Mouse (Mus musculus): ENCODE data around the gene Plcb1.
A peak's percentile ranks its signal among the peaks of the same experiment; 100 is the strongest.

Plcb1 gene

GRCm38 (mm10) chr2:134912616-134913015 is 126.7 kb downstream of the Plcb1 start:
- DNase-seq (ENCODE audit: low spot score), result no peak

DNA sequence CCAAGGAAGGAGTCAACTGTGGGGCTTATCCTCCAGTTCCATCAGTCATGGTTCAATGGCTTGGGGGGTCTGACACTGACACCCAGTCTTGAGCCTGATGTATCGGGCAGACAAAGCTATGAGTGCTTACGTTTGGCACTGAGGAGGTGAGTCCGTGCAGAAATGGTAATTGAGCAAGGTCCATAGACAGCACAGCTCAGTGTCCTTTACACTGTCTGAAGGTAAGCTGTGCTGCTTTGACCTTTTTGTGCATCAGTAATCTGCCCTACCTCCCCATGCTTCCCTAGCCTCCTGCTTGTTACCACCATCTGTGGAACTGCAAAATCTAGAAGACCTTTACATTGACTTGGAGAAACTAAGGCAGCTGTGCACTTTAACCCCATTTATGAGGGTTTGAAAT is 127.7 kb downstream of the Plcb1 start:
- DNase-seq (ENCODE audit: low spot score), result no peak

DNA sequence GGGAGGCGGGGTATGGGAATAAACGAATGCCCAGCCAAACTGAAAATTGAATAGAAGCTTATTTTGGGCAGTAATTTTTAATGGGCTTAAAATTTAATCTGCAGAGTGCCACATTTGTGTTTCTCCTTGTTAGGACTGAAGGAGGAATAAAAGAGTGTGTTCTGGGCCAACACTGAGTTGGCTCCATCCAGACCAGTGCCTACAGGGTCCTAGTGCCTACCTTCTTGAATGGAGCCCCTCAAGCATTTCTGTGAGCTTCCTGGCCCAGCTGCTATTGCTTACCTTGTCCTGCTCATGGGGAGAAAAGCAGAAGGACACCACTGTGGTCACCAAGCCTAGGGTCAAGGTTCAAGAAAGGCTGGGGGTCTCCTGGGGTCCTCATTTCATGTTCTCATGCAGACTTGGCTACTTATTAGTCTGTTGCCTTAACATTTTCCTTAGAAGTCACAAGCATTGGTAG is 128.3 kb downstream of the Plcb1 start:
- no peak for DNase-seq (ENCODE audit: low spot score)

DNA sequence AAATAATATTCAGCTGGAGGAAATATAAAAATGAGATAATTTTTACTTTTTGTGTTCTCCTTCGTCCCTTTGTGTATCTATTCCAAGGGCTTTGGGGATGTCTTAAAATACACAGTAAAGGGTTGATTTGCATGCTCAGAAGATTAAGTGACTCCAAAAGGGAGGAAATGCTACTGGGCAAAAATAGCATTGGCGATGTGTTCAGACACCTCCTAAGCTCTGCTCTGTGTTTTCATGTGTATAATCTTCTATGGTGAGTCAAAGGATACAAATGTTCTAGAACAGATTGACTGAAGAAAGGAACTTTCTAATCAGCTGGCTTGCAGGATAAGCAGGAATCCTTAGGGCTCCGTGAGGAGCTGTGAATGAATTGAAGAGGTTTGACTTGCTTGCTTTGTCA is 129.2 kb downstream of the Plcb1 start:
- DNase-seq (ENCODE audit: low spot score), result no peak

DNA sequence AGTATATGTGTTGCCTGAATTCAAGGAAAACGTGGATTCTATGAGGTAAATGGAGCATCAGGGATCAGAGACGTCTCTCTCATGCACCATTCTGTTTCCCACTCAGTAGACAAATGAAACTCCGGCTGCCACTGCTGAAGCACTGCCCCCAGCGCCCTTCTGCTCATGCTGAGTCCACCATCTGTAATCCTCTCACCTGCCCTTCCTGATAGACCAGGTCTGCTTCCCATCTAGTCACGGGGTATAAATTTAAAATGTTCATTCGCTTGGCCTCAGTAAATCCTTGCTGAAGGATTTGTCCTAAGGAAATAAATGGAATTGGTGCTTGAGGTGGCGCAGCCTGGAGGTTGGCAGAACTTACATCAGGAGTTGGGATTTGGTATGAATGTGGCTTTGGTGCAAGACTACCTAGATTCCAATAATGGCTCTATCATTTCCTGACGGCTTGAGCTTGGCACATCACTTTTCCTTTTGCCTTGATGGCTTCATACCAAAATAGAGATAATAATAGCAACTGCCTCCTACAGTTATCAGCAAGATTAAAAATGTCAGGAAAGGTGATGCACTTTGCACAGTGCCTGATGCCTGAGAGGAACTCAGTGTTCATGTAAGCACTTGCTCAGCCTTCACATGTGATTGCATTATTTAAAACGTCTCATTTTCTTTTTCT is 134.9 kb downstream of the Plcb1 start:
- no peak for DNase-seq (ENCODE audit: low spot score)

- DNase-seq (ENCODE audit: low spot score), result no peak
These were observed 136.9 kb downstream of the Plcb1 start for GRCm38 (mm10) chr2:134922636-134923375.

GRCm38 (mm10) chr2:134924143-134924655 is 138.3 kb downstream of the Plcb1 start:
- no peak for DNase-seq (ENCODE audit: low spot score)

DNA sequence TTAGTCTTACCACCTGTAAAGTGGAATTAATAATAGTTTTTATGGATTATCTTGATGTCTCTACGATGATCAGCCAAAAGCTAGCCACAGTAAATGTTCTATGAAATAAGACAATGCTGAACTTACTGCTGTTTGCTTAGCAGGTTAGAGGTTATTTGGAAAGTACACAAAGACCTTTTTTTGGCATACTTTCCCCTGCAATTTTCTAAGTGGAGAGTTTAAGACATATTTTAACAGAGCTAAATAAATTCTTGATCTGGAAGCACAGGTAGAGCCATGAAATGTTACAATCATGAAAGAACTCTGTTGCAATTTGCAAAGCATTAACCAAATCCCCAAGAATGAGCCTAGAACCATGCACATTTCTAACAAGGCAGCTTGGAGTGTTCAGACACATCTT is 140.4 kb downstream of the Plcb1 start:
- no peak for DNase-seq (ENCODE audit: low spot score)

DNA sequence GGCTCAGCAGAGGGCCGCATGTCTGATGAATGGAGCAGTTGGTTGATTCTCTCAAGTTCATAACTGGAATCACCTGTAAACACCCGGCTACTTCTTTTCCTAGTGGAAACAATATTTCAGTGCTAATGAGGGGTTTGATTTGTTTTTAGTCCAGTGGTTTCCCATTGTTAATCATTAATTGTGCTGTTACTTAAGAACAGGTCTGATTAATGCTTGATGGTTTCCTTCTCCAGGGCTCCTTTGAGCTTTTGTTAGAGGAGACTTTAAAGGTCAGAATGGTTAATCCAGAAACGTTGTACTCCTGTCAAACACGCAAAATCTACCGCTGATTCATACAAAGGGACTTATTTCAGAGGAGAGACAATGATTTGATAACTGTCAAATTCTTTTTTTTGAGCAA is 141.2 kb downstream of the Plcb1 start:
- no peak for DNase-seq (ENCODE audit: low spot score)

DNA sequence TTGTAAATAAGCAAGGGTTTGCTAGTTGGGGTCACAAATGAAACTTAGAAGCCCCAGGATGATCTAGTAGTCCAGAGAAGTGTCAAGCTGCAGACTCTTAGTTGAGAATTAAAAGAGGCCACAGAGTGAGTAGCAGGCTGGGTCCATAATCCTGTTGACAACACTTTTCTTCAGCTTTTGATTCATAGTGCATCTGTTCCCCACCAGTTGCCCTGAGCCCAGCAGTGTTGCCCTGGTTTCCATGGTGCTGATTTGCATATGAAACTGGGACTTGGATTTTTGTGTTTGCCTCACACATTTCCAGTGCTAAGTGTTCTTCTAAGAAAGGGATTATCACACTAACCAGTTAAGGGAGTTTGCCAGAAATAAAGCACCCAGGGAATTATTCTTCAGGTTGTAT is 143.6 kb downstream of the Plcb1 start:
- no peak for DNase-seq (ENCODE audit: low spot score)

DNA sequence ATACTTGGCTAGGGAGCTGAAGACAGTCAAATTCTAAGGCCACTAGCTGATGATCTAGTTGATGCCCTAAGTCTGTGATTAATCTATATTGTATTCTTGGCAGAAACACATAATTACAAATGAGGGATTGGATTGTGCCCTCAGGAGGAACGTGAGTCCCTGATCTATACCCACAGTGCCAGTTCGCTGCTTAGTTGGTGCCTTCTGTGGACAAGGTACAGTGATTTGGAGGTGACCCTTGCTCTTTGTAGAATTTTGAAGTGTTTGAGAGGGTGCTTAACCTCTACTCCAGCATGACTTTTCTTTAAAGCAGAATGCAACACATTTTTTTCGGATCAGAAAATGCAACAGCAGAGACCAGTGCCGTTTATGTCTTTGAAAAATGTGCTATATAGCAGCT is 145.1 kb downstream of the Plcb1 start:
- DNase-seq (ENCODE audit: low spot score), result no peak

DNA sequence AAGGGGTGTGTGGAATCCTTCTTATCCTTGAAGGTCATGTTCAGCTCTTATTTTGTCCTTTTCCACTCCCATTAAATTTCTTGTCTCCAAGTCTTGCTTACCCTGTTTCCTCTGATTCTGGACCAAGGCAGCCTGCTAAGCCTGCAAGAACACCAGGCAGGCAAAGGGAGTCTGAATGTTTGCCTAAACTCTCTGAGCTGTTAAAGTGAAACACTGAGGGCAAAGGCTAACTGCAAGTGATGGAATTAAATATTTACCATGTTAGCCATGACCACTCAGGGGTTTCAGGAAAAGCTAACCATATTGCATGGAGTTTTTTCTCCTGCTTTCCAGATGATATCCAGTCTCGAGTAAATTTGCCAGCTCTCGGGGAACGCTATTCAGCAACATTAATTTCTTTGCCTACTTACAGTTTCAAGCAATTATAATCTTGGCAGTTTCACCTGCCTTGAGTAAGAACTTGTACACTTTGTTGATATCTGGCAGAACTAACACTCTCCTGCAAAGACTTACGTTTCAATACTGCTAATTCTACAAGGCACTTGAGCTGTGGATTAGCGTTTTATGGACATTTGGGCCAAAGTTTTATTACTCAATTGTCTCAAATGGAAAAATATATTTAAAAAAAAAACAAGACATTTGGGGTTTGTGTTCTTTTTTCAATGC is 146.0 kb downstream of the Plcb1 start:
- no peak for DNase-seq (ENCODE audit: low spot score)

DNA sequence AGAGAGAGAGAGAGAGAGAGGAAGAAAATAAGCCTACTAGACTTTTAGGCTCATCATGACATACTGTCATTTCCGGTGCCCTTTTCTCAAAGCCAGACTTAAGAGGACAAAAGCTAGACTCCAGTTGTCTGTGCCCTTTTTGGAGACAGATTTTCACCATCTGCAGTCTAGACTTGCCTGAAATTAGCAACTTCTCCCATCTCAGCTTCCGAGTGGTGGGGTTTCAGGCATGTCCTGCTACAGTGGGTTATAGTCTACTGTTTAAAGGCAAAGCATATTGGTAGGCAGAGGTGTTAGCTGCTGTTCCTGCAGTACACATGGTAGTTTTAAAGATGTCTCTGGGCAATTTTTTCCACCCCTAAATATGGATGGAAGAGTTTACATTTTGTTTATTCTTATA is 149.6 kb downstream of the Plcb1 start:
- DNase-seq (ENCODE audit: low spot score), result no peak

DNA sequence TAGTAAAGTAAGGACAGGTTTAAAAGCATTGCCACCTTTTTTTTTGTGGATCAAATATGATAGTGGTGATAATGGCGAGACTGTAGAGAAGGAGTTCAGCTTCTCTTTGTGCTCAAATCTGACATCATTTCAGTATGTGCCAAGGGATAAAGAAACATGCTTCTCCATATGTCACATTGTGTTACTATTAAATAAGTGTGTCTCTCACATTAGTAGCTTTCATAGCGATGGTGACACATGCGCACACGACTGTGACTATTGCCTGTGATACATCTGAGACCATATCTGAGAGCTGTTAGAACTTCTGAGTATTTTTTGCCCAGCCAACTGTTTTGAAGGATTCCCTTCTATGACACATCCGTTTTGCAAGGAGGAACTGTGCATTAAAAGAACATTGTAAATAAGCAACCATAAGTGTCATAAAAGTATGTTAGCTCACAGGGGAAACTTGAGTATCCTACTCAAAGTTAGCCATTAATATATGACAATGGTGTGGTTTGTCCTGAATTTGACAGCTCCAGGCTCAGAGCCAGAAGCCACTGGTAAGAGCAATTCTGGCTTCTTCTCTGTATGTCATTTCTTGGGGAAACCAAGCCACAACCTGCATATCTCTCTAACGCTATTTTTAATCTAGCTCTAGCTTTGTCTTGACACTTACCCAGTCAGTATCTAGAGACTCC is 150.2 kb downstream of the Plcb1 start:
- DNase-seq (ENCODE audit: low spot score), result no peak

DNA sequence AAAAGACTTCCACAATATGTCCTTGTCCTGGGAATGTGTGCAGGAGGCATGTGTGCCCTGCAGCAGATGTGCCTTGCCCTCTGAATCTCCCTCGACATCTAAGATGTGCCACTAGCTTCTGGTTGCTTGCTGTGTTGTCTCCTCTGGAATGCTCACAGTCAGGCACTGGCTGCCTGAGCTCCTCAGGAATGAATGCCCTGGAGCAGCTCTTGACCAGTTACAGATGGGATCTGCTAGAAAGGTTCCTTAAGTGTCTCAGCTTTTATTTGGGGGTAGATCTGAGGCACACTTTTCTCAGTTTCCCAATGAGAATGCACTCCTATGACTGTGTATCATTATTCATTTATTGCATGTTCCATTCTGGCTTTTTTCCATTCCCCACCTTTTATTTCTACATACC is 151.8 kb downstream of the Plcb1 start:
- no peak for DNase-seq (ENCODE audit: low spot score)

GRCm38 (mm10) chr2:134942039-134942438 is 156.2 kb downstream of the Plcb1 start:
- no peak for DNase-seq (ENCODE audit: low spot score)

GRCm38 (mm10) chr2:134942919-134943318 is 157.1 kb downstream of the Plcb1 start:
- no peak for DNase-seq (ENCODE audit: low spot score)

- DNase-seq (ENCODE audit: low spot score), result no peak
These were observed 160.5 kb downstream of the Plcb1 start for GRCm38 (mm10) chr2:134946331-134946730.

DNA sequence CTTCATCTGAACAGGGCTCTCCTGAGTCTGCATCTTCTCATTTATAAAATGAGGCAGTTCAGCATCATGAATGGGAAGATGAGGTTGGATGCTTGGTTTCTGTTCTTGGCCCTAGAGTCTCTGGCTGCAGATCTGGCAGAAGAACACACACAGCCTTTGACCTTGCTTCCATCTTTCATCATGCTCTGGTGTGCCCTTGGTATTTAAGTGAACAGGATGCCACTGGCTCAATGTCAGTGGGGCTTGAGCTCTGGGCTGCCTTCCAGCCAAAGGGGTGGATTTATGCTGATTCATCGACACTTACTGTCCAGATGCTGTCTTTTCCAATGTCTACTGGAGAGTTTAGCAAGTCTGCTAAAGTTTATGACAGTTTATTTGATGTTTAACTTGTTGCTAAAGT is 161.0 kb downstream of the Plcb1 start:
- peak; percentile 17 for DNase-seq (ENCODE audit: low spot score)

DNA sequence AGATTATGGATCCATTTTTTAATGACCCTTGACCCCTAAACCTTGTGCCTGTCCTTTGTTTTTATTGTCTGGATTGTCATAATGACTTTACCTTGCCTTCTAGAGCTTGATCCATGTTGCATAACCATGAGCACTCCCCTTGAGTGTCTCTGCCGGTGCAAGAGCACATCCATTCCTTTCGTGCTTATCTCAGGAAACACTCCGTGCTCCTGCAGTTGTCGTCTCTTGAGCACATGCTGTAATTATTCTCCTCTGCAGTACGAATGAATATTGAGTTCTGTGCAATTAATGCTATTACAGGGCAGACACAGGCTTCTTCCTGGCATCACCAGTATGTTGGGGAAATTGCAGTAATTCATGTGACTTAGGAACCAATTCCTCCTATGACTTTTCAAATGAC is 166.2 kb downstream of the Plcb1 start:
- DNase-seq (ENCODE audit: low spot score), result no peak

GRCm38 (mm10) chr2:134956436-134956835 is 170.6 kb downstream of the Plcb1 start:
- no peak for DNase-seq (ENCODE audit: low spot score)

GRCm38 (mm10) chr2:134966131-134966530 is 180.3 kb downstream of the Plcb1 start:
- no peak for DNase-seq (ENCODE audit: low spot score)

Measured in ovary, postnatal 14 days (tissue).